Mouse (Mus musculus) intestine, embryonic 14.5 days (tissue): ENCODE results near the gene Cbs. TPM values are rescaled to one million over a fixed set of nuclear protein-coding genes. Genes with fewer than 3 reads are reported as not detected.

Experiments
- ATAC-seq: fragments of 200-750 bp; cut with Nextera tagmentation; replicated peaks from 2 replicates; pipeline ENCODE4 v1.8.0; 2017; ENCODE audit warnings: low read depth, moderate number of reproducible peaks, moderate TSS enrichment, moderate library complexity; ENCODE audit not compliant: low FRiP score, low TSS enrichment
- DNase-seq: peaks from one replicate; pipeline ENCODE4 v3.0.0-alpha.2; 2018; ENCODE audit warnings: low spot score
- H3K27ac ChIP-seq: fragments of 300-500 bp; sonication (generic); 2 replicates; pipeline ENCODE4 v1.5.1; 2014; ENCODE audit warnings: low read depth, mild to moderate bottlenecking, control low read depth
- H3K27me3 ChIP-seq: fragments of 300-500 bp; sonication (generic); replicated peaks from 2 replicates; pipeline ENCODE4 v1.6.1; 2014; ENCODE audit warnings: low read length, control low read depth; ENCODE audit not compliant: control insufficient read depth, insufficient read depth
- H3K36me3 ChIP-seq: fragments of 300-500 bp; sonication (generic); 2 replicates; pipeline ENCODE4 v1.6.1; 2014; ENCODE audit warnings: low read length, control low read depth; ENCODE audit not compliant: control insufficient read depth, insufficient read depth
- H3K4me1 ChIP-seq: fragments of 300-500 bp; sonication (generic); replicated peaks from 2 replicates; pipeline ENCODE4 v1.6.1; 2014; ENCODE audit warnings: low read length, control low read depth, mixed read lengths; ENCODE audit not compliant: control insufficient read depth, insufficient read depth
- H3K4me2 ChIP-seq: fragments of 300-500 bp; sonication (generic); 2 replicates; pipeline ENCODE4 v1.6.1; 2014; ENCODE audit warnings: low read length
- H3K4me3 ChIP-seq: fragments of 300-500 bp; sonication (generic); 2 replicates; pipeline ENCODE4 v1.5.1; 2014; ENCODE audit warnings: low read depth, low read length, control low read depth, mixed read lengths
- H3K9ac ChIP-seq: fragments of 300-500 bp; sonication (generic); 2 replicates; pipeline ENCODE4 v1.6.1; 2014; ENCODE audit warnings: mild to moderate bottlenecking, low read length
- H3K9me3 ChIP-seq: fragments of 300-500 bp; sonication (generic); 2 replicates; pipeline ENCODE4 v1.6.1; 2016; ENCODE audit warnings: low read length, control low read depth; ENCODE audit not compliant: control insufficient read depth
- WGBS: fragments of 180-500 bp; shearing (Covaris S2); extraction: QIAGEN DNeasy Blood & Tissue Kit; methylation state at CpG from one replicate; pipeline ENCODE4 v1.1.7; 2014; 5-methylcytosine and 5-hydroxymethylcytosine counted together
- polyA plus RNA-seq: library from polyadenylated mRNA; unstranded; fragments of >200 nt; fragmentation: Nextera tagmentation; extraction: Ambion mirVana; gene quantifications from 2 replicates; pipeline ENCODE4 v1.2.1, GENCODE M21; 2014

Cbs gene
- polyA plus RNA-seq, 1 experiment from 2014 or later = 5.9 TPM

- peak; percentile 65 for DNase-seq
- peak; percentile 36 for ATAC-seq
These were observed 629 bp downstream of the Cbs start for GRCm38 (mm10) chr17:31636277-31636941.

GRCm38 (mm10) chr17:31635781-31636180, 1.3 kb downstream of the Cbs start:
- peaks cover 8% of the 10 kb centered on the region for H3K4me1 ChIP-seq
- no peaks in the 10 kb centered on the region for H3K36me3 ChIP-seq
- no peak overlapping the region for H3K4me3 ChIP-seq
- 58% methylated on average over 11 of the region's 11 CpGs for WGBS
- no peaks in the 10 kb centered on the region for H3K9me3 ChIP-seq
- H3K9ac ChIP-seq = no peak overlapping the region
- ATAC-seq (no peak), DNase-seq (no peak)
- no peak overlapping the region for H3K4me2 ChIP-seq
- H3K27ac ChIP-seq = no peak overlapping the region
- peaks cover 21% of the 10 kb centered on the region for H3K27me3 ChIP-seq

More at GRCm38 (mm10) chr17:31636277-31636941, 629 bp downstream of the Cbs start:
- Histone ChIP-seq H3K9me3 (no peaks in the 10 kb centered on the region), H3K27ac (no peak overlapping the region), H3K4me3 (peak overlapping the region; percentile 48), H3K9ac (peak overlapping the region; percentile 42; the same call in 1 of the 2 replicates), H3K4me1 (peaks cover 8% of the 10 kb centered on the region), H3K36me3 (no peaks in the 10 kb centered on the region), H3K27me3 (peaks cover 21% of the 10 kb centered on the region), H3K4me2 (peak overlapping the region; percentile 100)
- 4% methylated on average over 45 of the region's 45 CpGs for WGBS

- Histone ChIP-seq H3K9ac (no peak overlapping the region), H3K36me3 (no peaks in the 10 kb centered on the region), H3K27me3 (peaks cover 21% of the 10 kb centered on the region), H3K4me3 (no peak overlapping the region), H3K4me1 (peaks cover 8% of the 10 kb centered on the region), H3K9me3 (no peaks in the 10 kb centered on the region), H3K4me2 (no peak overlapping the region), H3K27ac (no peak overlapping the region)
- 79% methylated on average over 5 of the region's 5 CpGs for WGBS
- ATAC-seq = no peak
- DNase-seq = no peak
These were observed 2.1 kb downstream of the Cbs start for GRCm38 (mm10) chr17:31634896-31635295.

DNA sequence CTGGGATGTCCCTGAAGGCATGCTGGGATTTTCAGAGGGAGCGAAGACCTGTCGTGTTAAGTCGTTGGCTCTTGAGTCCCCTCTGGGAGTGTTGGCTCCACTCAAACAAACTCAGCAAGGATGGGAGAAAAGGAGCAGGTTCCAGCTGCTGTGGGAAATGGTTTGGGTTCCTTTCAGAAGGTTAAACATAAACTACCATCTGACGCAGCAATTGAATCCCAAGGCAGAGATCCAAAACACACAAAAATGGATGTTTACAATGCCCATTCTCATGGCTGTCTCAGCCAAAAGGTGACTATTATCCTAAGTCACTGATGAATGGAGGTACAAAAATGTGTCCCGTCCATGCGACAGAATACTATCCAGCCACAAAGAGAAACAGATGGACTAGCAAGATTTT, 4.0 kb downstream of the Cbs start:
- DNase-seq (no peak), ATAC-seq (no peak)
- Histone ChIP-seq H3K27ac (no peak overlapping the region), H3K4me1 (peaks cover 8% of the 10 kb centered on the region), H3K9ac (no peak overlapping the region), H3K4me3 (no peak overlapping the region), H3K4me2 (no peak overlapping the region), H3K27me3 (peaks cover 21% of the 10 kb centered on the region), H3K36me3 (no peaks in the 10 kb centered on the region), H3K9me3 (no peaks in the 10 kb centered on the region)
- 79% methylated on average over 6 of the region's 6 CpGs for WGBS

GRCm38 (mm10) chr17:31631081-31631800, 5.8 kb downstream of the Cbs start:
- no peak for DNase-seq
- no peak overlapping the region for H3K9ac ChIP-seq
- no peak overlapping the region for H3K4me3 ChIP-seq
- H3K36me3 ChIP-seq = no peaks in the 10 kb centered on the region
- no peaks in the 10 kb centered on the region for H3K9me3 ChIP-seq
- no peak overlapping the region for H3K4me2 ChIP-seq
- ATAC-seq = no peak
- H3K27ac ChIP-seq = no peak overlapping the region
- H3K4me1 ChIP-seq = peaks cover 2% of the 10 kb centered on the region
- H3K27me3 ChIP-seq = peaks cover 14% of the 10 kb centered on the region
- 77% methylated on average over 10 of the region's 10 CpGs for WGBS

GRCm38 (mm10) chr17:31627961-31628360, 9.1 kb downstream of the Cbs start:
- Histone ChIP-seq H3K9me3 (no peaks in the 10 kb centered on the region), H3K36me3 (no peaks in the 10 kb centered on the region), H3K9ac (no peak overlapping the region), H3K4me1 (no peaks in the 10 kb centered on the region), H3K27me3 (no peaks in the 10 kb centered on the region), H3K27ac (no peak overlapping the region), H3K4me2 (no peak overlapping the region), H3K4me3 (no peak overlapping the region)
- ATAC-seq = no peak
- WGBS = 93% methylated on average over 2 of the region's 2 CpGs
- no peak for DNase-seq

DNA sequence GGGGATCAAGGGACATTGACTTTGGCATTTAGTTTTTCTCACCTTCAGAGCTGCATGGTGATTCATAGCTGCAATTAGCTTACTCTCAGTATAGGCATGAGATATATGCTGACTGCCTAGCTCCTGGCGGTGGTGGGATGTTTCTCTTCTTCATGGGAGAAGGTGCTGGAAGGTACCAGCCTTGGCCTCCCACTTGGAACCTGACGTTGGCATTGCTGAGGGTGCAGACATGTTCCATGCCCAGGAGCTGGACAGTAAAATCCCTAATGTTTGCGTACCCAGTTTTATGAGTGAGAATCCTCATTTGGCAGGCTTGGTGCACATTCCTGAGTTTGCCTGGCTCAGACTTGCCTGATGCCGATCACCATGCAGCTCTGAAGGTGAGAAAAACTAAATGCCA, 13.9 kb downstream of the Cbs start:
- H3K36me3 ChIP-seq = no peaks in the 10 kb centered on the region
- no peak overlapping the region for H3K4me3 ChIP-seq
- no peaks in the 10 kb centered on the region for H3K9me3 ChIP-seq
- ATAC-seq = no peak
- no peaks in the 10 kb centered on the region for H3K4me1 ChIP-seq
- H3K4me2 ChIP-seq = no peak overlapping the region
- H3K9ac ChIP-seq = no peak overlapping the region
- 83% methylated on average over 4 of the region's 4 CpGs for WGBS
- no peaks in the 10 kb centered on the region for H3K27me3 ChIP-seq
- no peak overlapping the region for H3K27ac ChIP-seq
- no peak for DNase-seq

DNA sequence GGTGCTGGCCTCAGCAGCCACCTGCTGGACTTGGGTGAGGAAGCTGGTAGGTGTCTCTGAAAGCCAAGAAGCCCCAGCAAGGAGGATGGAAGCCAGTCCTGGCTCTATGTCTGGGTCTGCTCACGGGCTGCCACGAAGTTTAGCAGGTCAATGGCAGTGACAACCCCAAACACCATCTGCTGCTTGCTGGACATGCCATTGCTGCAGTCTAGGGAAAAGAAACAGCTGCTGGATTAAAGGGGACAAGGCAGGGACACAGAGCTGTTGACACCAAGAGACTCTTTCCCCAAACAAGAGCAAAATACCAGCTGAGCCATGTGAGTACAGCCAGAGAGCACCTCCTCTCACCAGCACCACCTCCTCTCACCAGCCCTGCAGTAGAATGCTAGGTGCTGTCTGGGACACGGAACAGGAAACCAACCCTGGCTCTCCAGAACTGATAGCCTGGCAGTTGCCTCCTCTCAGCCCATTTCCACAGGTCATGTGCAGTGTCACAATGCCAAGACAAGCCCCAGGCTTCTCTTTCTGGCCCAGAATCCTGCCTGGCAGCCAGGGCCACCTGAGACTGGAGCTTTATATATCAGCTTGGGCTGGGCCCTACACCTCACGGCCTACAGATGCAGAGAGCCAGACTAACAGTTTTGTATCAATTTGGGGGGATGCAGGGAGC, 23.8 kb downstream of the Cbs start:
- no peak overlapping the region for H3K9ac ChIP-seq
- H3K27ac ChIP-seq = no peak overlapping the region
- WGBS = 79% methylated on average over 4 of the region's 4 CpGs
- peaks cover 4% of the 10 kb centered on the region; the same call in 1 of the 2 replicates for H3K36me3 ChIP-seq
- no peaks in the 10 kb centered on the region for H3K4me1 ChIP-seq
- H3K27me3 ChIP-seq = no peaks in the 10 kb centered on the region
- ATAC-seq = no peak
- DNase-seq = no peak
- no peak overlapping the region for H3K4me2 ChIP-seq
- no peaks in the 10 kb centered on the region for H3K9me3 ChIP-seq
- no peak overlapping the region for H3K4me3 ChIP-seq
